Mouse (Mus musculus) heart, adult 2 months (tissue): ENCODE results near the gene Tasp1.

Experiments used
- CTCF ChIP-seq: fragments of 200-600 bp; IDR thresholded peaks from 2 replicates; pipeline ENCODE4 v1.8.1; 2022; ENCODE audit warnings: antibody characterized with exemption, mild to moderate bottlenecking, moderate library complexity
- POLR2A ChIP-seq: fragments of 200-500 bp; IDR thresholded peaks from 2 replicates; pipeline ENCODE4 v1.6.1; 2011; ENCODE audit warnings: mild to moderate bottlenecking, low read depth, low read length, control low read depth; ENCODE audit not compliant: insufficient read depth

DNA sequence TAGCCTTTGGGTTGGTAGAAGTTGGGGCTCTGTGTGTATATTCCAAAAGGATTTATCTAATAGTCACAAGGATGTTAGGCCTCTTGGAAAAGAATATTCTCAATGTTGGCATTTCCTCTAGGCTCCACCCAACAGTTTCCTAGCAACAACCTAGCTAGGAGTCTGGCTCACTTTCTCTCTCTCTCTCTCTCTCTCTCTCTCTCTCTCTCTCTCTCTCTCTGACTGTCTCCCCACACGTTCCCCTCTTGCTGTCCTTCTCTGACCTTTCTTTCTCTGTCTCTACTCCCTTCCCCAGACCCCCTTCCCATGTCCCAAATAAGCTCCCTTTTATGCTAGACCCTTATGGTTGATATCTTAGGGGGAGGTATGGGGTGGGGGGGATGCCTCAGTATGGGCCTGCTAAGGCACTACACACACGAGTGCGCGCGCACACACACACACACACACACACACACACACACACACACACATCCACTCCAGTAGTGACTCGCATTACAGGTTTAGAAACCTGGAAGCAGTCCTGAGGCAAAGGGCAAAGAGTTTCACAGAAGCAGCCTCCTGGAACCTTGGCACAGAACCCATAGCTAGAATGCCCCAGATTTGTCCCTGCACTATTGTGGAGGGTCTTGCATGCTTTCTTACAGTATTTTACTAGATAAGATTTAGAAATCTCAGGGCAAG lies 12.1 kb upstream of the Tasp1 start:
- TF ChIP-seq POLR2A, result no peak
- no peak for TF ChIP-seq CTCF
